Mouse (Mus musculus) gastrocnemius, postnatal 4 days (tissue): ENCODE measurements around the gene Siah2. TPM values are rescaled to one million over a fixed set of nuclear protein-coding genes. Genes with fewer than 3 reads are reported as not detected.
A peak's percentile ranks its signal among the peaks of the same experiment; 100 is the strongest.

Experiments
- DNase-seq, 2 experiments: peaks; one replicate each; pipeline ENCODE4 v3.0.0; 2021 to 2022; ENCODE audit warnings: low spot score in 2 of 2, mixed read lengths in 2 of 2
- total RNA-seq, 2 experiments: library from RNA; stranded (reverse); gene quantifications; 2 replicates each; pipeline ENCODE4 v1.2.3; 2021

Gene Siah2
- total RNA-seq, 2 experiments from 2014 or later: 10.5 to 12.7 TPM

DNA sequence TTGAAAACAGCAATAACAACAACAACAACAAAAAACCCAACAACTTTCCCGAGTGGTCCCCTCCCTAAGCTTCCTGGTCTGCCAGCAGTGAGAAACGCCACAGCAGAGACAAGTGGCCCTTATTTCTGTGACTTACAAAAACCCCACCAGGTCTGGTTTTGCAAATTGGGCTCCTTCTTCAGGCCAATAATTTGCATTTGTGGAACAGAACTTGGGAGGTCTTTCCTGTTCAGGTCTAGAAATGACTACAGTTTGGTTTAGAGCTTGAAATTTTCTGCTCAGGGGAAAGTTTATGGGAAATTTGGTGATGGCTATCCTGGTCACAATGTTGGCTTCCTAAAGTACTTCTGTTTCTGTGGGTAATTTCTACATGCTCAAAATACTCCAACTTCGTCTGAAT, 4.6 kb upstream of the Siah2 start:
- no peak for DNase-seq

GRCm38 (mm10) chr3:58695507-58695906, 3.3 kb upstream of the Siah2 start:
- no peak for DNase-seq

DNA sequence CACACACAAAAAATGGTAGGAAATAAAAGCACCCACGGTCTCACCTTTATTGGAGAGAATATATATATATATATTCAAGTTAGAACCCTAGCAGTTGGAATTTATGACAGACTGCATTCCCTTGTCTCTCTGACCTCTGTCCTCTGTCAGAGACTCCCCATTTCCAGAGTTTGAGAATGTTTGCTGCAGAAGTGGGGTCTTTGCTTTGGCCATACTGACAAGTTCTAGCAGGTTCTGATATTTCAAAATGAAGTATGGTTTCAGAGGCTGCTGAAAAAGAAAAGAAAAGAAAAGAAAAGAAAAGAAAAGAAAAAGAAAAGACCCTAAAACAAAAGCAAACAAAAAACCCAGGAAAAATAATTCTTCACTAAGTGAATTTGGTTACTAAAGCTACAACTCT, 2.8 kb upstream of the Siah2 start:
- DNase-seq: no peak

DNA sequence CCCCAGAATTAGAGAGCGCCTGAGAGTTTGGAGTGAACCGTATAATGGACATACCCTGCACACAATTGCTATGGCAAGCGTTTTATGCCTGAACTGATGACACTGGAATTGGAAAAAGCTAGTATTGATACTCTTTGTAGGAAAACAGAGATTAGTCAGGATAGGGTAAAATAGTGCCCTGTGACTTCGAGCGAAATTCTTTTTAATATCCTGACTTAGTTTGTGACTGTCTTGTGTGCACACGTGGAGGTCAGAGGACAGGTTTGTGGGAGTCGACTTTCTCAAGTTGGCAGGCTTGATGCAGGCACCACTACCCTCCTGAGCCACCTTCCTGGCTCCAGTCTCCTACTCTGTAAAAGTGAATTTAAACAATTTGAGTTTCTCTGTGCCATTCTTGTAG, 1.1 kb upstream of the Siah2 start:
- DNase-seq: no peak

- peak in 1 of 2 experiments; percentile 37 for DNase-seq
Observed at GRCm38 (mm10) chr3:58691374-58691939, 743 bp downstream of the Siah2 start.

DNA sequence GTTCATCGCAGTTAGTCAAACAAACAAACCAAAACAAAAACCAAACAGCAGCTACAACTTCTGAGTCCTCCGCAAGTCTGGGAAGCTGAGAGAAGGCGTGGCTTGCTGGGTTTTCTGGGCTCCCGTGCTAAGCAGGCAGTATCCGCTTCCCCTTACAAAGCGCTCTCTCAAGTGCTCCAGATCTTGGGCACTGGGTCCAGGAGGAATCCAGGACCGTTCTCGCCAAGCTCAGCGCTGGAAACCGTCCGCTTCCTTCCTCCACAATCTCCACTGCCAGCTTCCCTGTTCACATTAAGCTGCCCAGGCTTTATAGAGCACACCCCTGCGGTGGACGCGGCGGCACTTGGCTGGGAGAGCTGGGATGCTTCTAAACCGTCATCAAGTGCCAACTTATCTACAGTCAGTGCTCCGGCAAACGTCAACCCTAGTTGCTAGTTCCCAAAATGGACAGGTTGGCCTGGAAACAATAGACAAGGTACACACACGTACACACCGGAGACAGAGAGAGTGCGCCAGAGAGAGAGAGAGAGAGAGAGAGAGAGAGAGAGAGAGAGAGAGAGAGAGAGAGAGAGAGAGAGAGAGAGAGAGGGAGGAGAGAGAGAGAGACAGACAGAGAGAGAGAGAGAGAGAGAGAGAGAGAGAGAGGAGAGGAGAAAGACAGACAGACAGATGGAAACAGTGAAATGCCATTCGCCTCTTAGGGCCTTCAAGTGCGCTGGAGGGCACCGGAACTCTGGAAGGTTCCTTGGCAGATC, 1.4 kb downstream of the Siah2 start:
- peak in 1 of 2 experiments; percentile 47 for DNase-seq

DNA sequence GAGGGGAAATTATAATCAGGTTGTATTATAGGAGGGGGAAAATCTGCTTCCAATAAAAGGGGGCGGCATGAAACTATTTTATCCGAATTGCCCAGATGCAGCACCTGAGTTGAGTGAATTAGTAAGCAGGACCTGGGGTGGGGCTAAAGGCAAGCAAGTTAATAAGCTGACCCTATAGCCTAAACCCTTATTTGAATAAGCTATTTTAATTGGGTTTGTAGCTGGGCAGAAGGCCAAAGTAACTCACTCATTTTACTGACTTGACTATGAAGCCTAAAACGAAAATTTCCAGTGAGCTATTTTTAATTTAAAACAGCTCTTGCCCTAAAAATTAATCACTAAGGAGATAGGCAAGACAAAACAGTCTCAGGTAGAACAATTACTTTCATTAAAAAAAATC, 2.5 kb downstream of the Siah2 start:
- no peak for DNase-seq

GRCm38 (mm10) chr3:58689105-58689504, 3.1 kb downstream of the Siah2 start:
- DNase-seq: no peak

DNA sequence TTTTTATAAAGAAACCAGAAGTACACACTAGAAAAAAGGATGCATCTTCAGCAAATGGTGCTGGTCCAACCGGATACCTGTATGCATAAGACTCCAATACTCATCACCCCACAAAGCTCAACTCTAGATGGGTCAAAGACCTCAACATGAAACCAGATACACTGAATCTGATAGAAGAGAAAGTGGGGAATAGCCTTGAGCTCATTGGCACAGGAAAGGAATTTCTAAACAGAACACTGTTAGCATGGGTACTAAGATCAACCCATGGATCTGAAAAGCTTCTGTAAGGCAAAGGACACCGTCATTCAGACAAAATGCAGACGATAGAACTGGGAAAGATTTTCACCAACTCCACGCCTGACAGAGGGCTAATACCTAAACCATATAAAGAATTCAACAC, 3.6 kb downstream of the Siah2 start:
- DNase-seq: no peak

- no peak for DNase-seq
Observed at GRCm38 (mm10) chr3:58686922-58687284, 5.3 kb downstream of the Siah2 start.

- no peak for DNase-seq
Observed at GRCm38 (mm10) chr3:58686206-58686921, 5.8 kb downstream of the Siah2 start.

DNA sequence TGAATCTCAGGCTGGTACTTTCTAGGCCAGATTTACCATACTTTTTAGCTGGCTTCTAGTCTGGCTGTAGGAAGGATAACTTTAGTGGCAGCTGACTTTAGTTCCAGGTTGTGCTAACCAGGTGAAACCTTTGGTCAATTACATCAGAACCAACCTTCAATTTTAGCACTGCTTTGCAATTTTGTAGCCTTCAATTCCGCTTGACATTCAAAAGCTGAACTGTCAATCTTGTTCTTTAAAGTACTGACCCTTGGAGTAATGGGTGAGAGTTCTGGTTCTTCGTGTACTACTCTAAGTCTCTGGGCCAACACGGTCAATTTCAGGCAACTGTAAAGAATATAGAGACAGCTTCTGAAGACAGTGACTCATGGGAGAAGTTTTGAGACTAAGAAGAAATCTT, 6.8 kb downstream of the Siah2 start:
- no peak for DNase-seq

- DNase-seq: no peak
Observed at GRCm38 (mm10) chr3:58683346-58683745, 8.9 kb downstream of the Siah2 start.

DNA sequence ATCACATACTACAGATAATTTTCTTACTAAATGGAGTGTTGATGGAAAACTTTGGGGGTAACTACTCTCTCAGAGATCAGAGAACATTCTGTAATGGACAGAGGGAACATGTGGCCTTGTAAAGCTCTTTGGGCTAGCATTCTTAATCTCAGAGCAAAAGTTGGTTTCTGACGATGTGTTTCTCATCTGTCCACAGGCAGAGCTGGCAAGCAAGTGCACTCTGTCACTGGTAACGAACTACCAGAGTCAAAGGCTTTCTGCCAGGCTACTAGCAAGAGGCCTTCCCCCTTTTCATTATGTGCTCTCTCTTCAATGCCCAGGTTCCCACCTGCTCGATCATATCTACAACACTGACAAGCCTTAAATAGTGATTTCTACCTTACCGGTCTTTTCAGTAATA, 9.9 kb downstream of the Siah2 start:
- no peak for DNase-seq

- DNase-seq: no peak
Observed at GRCm38 (mm10) chr3:58681831-58682230, 10.4 kb downstream of the Siah2 start.

DNA sequence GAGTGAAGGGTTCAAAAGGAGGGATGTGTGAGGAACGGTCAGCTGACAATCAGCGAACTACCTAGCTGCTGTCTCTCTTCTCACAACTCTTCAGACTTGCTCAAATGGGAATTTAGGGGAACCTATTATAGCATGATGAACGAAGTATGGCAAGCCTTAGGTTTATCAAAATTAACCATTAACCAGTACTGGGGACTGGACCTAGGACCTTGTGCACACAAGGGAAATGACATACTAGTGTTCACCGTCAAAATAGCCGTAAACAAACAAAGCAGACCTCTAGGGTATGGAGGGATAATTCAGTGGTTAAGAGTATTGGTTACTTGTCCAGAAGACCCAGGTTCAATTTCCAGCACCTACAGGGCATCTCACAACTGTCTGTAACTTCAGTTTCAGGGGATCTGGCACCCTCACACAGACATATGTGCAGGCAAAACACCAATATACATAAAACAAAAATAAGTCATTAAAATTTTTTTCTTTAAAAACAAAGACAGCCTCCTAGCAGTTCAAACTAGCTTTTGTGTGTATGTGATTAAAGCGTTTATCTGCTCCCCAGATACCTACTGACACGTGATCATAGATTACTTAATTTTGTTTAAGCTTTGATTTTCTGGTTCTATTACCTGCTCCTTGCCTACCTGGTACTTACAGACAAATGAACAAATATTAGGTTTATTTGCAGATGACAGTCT, 11.1 kb downstream of the Siah2 start:
- no peak for DNase-seq

DNA sequence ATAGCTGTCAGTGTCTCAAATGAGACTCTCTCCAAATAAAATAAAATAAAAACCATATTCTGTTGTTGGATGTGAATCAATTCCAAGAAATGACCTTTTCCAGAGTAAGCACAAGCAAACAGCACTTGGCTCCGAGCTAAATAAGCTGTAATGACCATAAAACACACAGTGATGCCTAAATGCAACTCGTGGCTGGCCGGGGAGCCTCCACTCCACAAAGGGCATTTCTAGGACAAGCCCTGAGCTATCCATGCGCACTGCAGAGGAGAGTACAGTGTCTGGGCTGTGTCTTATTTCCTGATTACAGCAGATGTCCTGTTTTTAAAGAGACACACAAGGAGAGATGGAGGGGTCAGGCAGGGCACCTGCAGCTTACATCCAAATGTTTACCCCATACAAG, 12.2 kb downstream of the Siah2 start:
- DNase-seq: no peak

DNA sequence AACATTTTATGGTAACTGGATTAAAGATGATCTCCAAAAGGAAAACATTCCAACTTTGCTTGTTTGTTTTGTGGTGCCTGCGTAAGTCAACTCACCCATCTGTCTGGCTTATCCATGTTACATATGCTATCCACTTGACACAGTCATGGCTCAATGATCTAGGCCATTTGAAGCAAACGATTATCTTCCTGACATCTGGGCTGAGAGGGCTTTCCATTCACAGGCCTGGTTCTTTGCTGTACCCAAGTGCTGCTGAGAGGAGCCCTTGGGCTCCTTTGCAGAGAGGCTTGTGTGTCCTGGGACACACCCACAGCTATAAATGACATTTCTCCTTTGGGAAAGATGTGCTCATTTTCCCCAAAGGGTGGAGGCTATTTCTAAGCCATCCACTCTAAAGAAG, 13.3 kb downstream of the Siah2 start:
- no peak for DNase-seq

- DNase-seq: no peak
Observed at GRCm38 (mm10) chr3:58678384-58678783, 13.8 kb downstream of the Siah2 start.

DNA sequence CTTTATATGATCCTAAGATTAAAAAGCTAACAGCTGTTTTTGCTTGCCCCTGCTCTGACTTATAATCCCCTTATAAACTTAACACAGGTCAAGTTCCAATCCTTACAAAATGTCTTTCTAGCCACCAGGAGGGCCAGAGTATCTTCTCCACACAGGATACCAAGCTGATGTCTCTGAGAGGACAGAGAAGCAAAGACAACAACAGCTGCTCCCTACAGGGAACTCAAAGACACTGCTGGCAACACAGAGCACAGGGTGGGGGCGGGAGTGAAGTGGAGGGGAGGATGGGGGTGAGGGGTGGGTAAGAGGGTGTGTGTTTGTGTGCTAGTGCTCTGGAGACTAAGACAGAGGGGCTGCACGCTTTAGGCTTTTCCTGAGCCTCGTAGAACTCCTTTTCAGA, 14.6 kb downstream of the Siah2 start:
- DNase-seq: no peak

DNA sequence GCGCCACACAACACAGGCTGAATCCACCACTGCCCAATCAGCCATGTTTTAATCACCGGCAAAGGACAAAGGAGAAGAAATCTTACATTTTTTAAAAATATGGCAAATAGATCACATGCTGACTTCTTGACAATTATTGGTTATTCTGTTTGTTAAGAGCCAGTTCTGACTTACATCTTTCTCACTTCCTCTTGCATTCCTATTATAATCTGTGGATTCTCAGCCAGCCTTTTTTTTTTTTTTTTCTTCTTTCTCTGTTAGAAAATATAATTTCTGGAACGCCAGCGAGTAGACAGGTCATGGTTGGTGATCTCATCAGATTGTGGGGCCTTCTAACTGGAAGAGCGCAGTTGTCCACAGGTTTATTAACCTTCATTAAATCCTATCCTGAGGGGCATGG, 18.9 kb downstream of the Siah2 start:
- DNase-seq: no peak
